Mouse (Mus musculus) A20 (cell line): ENCODE results near the gene Txndc8.
A peak's percentile ranks its signal among the peaks of the same experiment; 100 is the strongest.

Experiments used
- DNase-seq: peaks from one replicate; pipeline ENCODE4 v3.0.0-alpha.2; 2011; ENCODE audit warnings: low read depth, low spot score

The Txndc8 gene

DNA sequence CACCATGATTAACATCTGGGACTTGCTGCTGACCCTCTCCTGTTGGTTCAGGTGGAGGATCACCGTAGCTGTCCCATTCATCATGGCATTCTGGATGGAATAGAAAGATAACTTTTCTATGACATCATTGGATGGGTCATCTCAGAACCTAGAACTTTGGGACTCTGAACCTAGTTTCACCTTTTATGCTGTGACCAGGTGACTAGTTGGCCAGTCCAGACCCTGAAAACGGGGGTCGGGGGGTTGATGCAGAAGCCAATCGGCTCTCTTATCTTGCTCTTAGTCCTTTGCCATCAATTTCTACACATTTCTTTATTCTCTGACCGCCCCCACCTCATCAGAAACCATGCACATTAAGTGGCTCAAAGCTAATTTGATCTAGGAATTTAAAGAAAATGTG is at the start of gene Txndc8:
TSS of gene Txndc8 (minus strand) at position 101 of the 400 bp plus-strand sequence.
- DNase-seq, result no peak

DNA sequence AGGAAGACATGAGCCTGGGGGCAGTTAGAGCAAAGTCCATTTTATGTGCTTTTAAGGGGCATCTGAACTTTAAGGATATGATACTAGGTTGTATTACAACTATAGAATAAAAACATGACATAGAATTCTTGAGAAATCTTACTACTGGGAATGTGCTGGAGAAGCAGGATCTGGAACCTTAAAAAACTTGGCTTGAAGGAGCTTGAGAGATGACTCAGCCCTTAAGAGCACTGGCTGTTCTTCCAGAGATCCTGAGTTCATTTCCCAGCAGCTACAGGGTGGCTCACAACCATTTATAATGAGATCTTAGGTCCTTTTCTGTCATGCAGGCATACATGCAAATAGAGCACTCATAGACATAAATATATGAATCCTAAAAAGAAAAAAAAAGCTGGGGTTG is 46.7 kb upstream of the Txndc8 start:
- no peak for DNase-seq

DNA sequence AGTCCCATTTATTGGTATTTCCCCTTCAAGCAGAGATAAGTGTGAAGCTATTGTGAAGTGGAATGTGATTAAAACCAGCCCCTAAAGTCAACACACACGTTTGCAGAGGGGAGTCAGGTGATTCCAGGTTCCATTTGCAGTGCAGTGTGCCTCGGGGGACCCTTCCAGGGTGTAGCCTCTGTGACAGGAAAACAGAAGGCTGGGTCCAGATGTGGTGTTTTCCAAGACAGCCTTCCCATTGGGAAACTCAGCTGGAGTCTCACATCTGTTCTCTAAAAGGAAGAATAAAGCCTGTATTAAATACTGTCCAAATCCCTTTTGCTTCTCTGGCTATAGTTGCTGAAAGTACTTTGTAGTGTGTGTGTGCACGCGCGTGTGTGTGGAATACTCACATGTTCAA is 45.5 kb upstream of the Txndc8 start:
- DNase-seq, result no peak

- no peak for DNase-seq
Observed at GRCm38 (mm10) chr4:58050746-58051145, 41.8 kb upstream of the Txndc8 start.

DNA sequence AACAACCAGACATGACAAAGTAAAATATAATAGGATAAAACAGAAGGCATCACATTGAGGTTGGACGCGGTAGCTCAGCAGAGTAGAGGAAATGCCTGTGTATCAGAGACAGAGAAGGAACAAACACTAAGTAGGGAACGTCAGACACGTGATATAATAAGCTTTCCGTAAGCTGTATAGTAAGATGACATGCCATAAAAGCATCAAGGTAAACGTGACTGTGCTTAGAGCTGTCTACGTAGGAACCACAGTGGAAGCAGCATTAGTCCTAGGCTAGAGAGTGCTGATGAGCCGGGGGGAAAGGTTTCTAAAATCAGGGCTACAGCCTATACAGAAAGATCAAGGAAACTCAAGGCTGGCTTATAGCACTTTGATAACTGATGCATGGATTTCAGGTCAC is 41.4 kb upstream of the Txndc8 start:
- DNase-seq, result no peak

DNA sequence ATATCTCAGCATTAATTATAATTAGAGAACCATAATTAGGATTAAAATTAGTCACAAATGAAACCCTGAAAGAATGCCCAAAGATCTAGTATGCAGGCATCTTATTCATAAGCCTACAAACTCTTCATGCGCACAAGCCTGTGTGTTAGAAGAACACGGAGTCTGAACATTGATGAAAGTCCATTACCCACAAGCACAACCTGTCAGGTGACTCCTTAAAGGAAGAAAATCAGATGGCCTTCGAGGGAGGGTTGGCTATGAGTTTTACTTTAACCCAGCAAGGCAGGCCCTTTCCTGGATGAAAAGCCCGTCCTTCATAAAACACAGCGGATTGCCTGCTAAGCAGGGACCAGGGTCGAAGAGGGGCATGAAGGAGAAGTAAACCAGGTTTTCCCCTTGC is 35.9 kb upstream of the Txndc8 start:
- DNase-seq, result no peak

DNA sequence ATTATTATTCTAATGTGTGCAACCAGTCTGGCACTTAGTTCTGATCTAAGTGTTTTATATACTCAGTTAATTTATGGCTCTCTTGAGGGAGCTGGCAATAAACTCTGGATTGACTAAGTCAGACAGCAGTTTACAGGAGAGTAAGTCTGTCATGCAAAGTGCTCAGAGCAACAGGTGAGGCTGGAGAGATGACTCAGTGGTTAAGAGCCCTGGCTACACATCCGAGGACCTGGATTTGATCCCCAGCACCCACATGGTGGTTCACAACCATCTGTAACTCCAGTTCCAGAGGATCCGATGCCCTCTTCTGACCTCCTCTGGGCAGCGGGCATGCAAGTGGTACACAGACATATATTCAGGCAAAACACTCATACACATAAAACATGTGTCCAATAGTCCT is 35.4 kb upstream of the Txndc8 start:
- no peak for DNase-seq

DNA sequence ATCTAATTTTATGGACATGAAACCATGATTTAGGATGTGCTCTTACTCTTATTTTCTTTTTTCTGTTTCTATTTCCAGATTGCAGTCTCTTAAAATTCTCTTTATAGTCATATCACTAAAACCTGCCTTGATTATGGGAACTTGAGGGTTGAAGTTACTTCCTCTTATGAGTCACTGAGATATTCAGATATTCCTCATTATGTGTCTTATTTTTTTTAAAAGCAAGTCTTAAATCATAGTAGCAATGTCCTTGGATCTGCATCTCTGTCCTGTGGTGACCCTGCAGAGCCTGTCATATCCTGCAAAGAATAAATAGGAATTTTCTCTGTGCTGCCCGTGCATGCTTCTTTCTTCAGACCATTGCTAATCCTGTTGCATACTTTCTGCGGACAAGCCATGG is 31.2 kb upstream of the Txndc8 start:
- DNase-seq, result peak; percentile 52

GRCm38 (mm10) chr4:58037096-58037705 is 28.3 kb upstream of the Txndc8 start:
- DNase-seq, result no peak

DNA sequence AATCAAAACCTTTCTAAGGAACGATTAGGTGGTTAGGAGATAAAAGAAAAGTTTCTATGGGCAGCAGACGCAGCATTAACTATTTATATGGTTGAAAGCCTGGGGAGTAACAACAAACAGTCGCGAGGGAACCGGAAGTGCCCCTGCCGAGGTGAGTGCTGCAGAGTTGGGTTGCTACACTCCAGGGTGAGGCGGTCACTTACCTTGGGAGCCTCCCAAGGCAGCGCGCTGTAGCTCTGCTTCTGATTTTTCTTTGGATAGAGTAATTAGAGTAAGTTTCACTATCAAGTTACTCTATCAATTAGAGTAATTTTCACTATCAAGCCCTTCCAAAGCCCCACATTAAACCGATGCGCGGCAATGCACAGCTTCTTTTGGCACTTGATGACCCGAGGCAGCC is 25.7 kb upstream of the Txndc8 start:
- no peak for DNase-seq

- no peak for DNase-seq
Observed at GRCm38 (mm10) chr4:58032714-58033113, 23.8 kb upstream of the Txndc8 start.

DNA sequence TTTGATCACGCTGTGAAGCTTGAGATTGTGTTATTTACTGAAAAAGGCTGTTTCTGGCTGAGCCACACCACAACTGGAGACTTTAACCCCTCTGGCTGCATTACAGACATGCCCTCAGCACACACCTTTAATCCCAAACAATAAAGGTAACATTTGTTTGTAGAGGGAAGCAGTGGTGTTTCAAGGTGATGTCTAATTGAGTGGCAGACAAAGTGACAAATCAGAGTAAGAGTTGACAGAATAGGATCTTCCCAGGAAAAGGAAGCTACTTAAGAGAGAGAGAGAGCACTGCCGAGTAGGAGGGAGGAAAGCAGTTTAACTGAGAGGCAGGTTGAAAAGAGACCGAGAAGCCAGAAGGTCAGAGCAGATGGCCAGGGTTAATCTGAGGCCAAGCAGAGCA is 5.4 kb downstream of the Txndc8 start:
- DNase-seq, result no peak

GRCm38 (mm10) chr4:57991425-57991824 is 17.5 kb downstream of the Txndc8 start:
- no peak for DNase-seq

GRCm38 (mm10) chr4:57974400-57975117 is 34.4 kb downstream of the Txndc8 start:
- no peak for DNase-seq

GRCm38 (mm10) chr4:57973592-57974268 is 35.2 kb downstream of the Txndc8 start:
- no peak for DNase-seq

DNA sequence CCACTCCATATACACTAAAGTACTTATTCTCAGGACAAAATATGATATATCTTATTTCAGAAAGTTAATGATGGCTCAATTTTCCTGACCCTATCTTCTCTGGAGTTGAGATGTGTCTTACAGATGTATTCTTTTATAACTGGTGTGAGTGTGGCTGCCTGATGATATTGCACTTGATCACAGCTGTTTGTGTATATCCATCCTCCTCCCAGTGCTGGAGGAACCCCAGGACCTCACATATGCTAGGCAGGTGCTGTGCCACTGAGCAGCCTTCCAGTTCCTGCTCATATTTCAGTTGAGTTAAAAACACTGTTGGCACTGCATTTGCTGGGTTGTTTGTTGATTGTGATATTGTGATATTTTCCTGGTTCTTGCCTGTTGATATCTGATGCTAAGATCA is 38.6 kb downstream of the Txndc8 start:
- DNase-seq, result no peak

DNA sequence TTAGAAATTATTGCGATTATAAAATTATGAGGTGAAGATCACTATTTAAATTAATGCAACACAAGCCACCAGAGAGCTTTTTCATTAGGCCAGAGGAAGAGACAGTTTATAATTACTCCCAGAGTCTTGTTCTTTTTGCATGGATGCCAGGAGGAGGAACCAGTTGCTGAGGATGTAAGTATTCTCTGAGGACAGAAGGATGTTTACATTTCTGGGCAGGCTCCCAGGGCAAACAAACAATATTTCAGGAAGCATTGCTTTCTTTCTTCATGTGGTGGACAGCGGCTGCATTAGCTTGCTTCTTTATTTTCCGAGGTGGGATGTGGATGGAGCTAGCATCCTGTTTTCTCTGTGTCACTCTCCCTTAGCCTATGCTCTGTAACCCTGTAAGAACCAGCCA is 41.7 kb downstream of the Txndc8 start:
- no peak for DNase-seq

DNA sequence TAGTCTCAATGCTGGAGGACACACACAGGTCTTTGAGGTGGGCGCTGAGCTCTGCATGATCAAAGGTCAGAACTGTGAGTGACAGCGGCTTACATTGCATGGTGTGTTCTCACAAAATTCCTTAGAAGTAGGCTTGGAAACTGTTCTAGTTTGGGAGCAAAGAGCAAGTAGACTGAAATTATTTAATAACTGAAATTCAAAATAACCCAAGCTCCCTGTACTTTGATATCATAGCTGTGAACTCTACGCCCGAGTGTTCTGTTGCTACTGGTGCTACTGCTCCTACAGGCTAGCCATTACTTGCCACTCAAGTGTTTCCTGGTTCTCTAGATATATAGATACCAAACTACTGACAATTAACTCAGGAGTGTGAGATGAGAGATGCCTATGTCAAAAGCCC is 43.4 kb downstream of the Txndc8 start:
- DNase-seq, result no peak

DNA sequence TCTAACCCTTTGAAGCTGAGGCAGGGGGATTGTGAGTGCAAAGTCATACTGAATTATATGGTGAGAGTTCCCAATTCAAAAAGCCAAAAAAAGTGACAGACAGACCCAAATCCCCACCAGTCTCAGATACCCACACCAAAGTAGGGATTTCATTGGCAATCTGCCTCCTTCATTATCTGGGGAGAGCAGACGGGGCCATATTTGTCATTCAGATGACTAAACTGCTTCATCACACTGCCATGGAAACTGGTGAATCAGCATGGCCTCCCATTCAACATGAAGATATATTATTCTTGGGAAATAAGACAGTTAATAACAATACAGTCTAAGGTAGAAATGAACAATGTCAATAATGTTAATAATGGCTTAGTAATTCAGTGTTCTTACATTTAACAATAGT is 44.8 kb downstream of the Txndc8 start:
- DNase-seq, result no peak

- peak; percentile 84 for DNase-seq
Observed at GRCm38 (mm10) chr4:57959056-57959455, 49.9 kb downstream of the Txndc8 start.

- DNase-seq, result peak; percentile 94
Observed at GRCm38 (mm10) chr4:57958098-57958497, 50.8 kb downstream of the Txndc8 start.

DNA sequence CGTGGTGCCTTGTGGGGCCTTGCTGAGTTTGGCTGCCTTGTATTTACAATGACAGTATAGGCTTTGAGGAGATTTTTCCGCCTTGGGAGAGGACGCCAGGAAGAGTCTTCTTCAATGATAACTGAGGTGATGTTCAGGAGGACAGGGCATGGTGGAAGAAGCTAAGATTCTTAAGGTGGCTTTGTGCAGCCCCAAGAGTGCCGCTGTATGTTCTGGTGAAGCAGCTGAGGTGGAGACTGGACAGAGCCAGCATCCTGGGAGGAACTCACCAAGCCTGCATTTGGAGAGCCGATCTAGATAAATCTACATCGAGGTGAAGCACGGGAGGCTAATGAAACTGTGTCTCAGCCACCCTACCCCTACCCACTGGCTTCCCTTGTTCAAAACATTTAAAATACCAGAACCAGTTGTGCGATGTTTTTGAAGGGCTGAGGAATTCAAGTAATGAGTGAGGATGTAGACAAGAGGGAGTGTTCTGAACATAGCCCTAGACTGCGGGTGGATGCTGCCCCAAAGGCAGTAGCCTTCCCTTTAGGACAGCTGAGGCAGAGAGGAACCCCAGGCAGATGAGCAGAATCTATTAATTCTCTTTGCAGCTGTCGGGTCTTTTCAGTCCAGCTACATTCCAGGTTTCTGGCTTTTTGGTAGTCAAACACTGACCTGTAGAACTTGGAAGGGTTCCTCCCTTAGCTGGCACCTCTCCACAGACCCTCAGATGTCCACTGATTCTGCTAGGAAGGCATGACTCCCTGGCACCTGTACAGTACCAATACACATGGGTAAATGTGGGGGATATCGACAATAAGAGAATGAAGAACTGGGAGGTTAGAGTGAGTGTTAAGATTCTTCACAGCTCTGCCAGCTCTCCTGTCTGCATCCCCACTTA is 51.5 kb downstream of the Txndc8 start:
- peak; percentile 64 for DNase-seq
